Mouse (Mus musculus): Measurements from ENCODE around the gene Gm47985.

- no peak for TF ChIP-seq CTCF (IDR thresholded peaks at IDR 0.05; ENCODE audit: low read depth, low read length)
- TF ChIP-seq TAL1 (conservative IDR thresholded peaks at IDR 0.05; ENCODE audit: low read depth, low read length): no peak
- no peak for TF ChIP-seq POLR2AphosphoS5 (IDR thresholded peaks at IDR 0.05; ENCODE audit: insufficient replicate concordance, low read depth, low read length)
- TF ChIP-seq GATA1 (IDR thresholded peaks at IDR 0.05; ENCODE audit: borderline replicate concordance, low read length): no peak
Observed at GRCm38 (mm10) chr1:151153056-151153652, 29.2 kb upstream of the Gm47985 start.

All from G1E (cell line).